Mouse (Mus musculus): ENCODE measurements at regions not wholly inside any gene's neighbourhood (a gene's known extent, or its start where the extent isn't known, plus 50 kb on each side); places are given as distances from the start of the nearest gene placed in this dataset.

- TF ChIP-seq CTCF (IDR thresholded peaks at IDR 0.05; ENCODE audit: insufficient read depth, low read length) (no peak), POLR2A (IDR thresholded peaks at IDR 0.05; ENCODE audit: borderline replicate concordance, extremely low read depth, low read depth, low read length) (no peak)
Measured at GRCm38 (mm10) chr8:44844362-44844761, 90.9 kb upstream of the Fat1 start.

Data from lung, adult 2 months (tissue).